Mouse (Mus musculus) stomach, embryonic 14.5 days (tissue): ENCODE measurements around the gene Nfkbiz. TPM values are rescaled to one million over a fixed set of nuclear protein-coding genes. Genes with fewer than 3 reads are reported as not detected.
A peak's percentile ranks its signal among the peaks of the same experiment; 100 is the strongest.

Experiments used
- ATAC-seq: fragments of 200-750 bp; cut with Nextera tagmentation; 2 replicates; pipeline ENCODE4 v1.8.0; 2017; ENCODE audit warnings: low read depth, moderate TSS enrichment; ENCODE audit not compliant: insufficient number of reproducible peaks, insufficient read depth, low FRiP score
- H3K27ac ChIP-seq: fragments of 300-500 bp; sonication (generic); 2 replicates; pipeline ENCODE4 v1.5.1; 2014; ENCODE audit warnings: mild to moderate bottlenecking, low read length, moderate library complexity, mixed read lengths
- H3K27me3 ChIP-seq: fragments of 300-500 bp; sonication (generic); 2 replicates; pipeline ENCODE4 v1.6.1; 2014; ENCODE audit warnings: low read length, control low read depth, mixed read lengths; ENCODE audit not compliant: control insufficient read depth, insufficient read depth
- H3K36me3 ChIP-seq: fragments of 300-500 bp; sonication (generic); 2 replicates; pipeline ENCODE4 v1.6.1; 2014; ENCODE audit warnings: mild to moderate bottlenecking, control low read depth, low read length, moderate library complexity, mixed read lengths; ENCODE audit not compliant: control insufficient read depth, insufficient read depth
- H3K4me1 ChIP-seq: fragments of 300-500 bp; sonication (generic); 2 replicates; pipeline ENCODE4 v1.6.1; 2014; ENCODE audit warnings: low read length, control low read depth, mixed read lengths; ENCODE audit not compliant: control insufficient read depth, insufficient read depth
- H3K4me2 ChIP-seq: fragments of 300-500 bp; sonication (generic); replicated peaks from 2 replicates; pipeline ENCODE4 v1.6.1; 2014; ENCODE audit warnings: low read depth, low read length, control low read depth
- H3K4me3 ChIP-seq: fragments of 300-500 bp; sonication (generic); 2 replicates; pipeline ENCODE4 v1.5.1; 2014; ENCODE audit warnings: low read depth, low read length, control low read depth
- H3K9ac ChIP-seq: fragments of 300-500 bp; sonication (generic); replicated peaks from 2 replicates; pipeline ENCODE4 v1.6.1; 2014; ENCODE audit warnings: low read depth, mild to moderate bottlenecking, control low read depth, low read length, moderate library complexity, mixed read lengths
- H3K9me3 ChIP-seq: fragments of 300-500 bp; sonication (generic); 2 replicates; pipeline ENCODE4 v1.6.1; 2016; ENCODE audit warnings: low read depth, low read length, control low read depth; ENCODE audit not compliant: control insufficient read depth
- WGBS: fragments of 180-500 bp; shearing (Covaris S2); extraction: QIAGEN DNeasy Blood & Tissue Kit; methylation state at CpG from one replicate; pipeline ENCODE4 v1.1.7; 2014; 5-methylcytosine and 5-hydroxymethylcytosine counted together
- polyA plus RNA-seq: library from polyadenylated mRNA; unstranded; fragments of >200 nt; fragmentation: Nextera tagmentation; extraction: Ambion mirVana; gene quantifications from 2 replicates; pipeline ENCODE4 v1.2.1, GENCODE M21; 2014

The Nfkbiz gene
- polyA plus RNA-seq, 1 experiment from 2014 or later, result 6.4 TPM

GRCm38 (mm10) chr16:55822741-55823397 lies 15.8 kb downstream of the Nfkbiz start:
- ATAC-seq, result no peak
- H3K9me3 ChIP-seq, result no peaks in the 10 kb centered on the region
- no peak overlapping the region for H3K9ac ChIP-seq
- H3K4me1 ChIP-seq, result peaks cover 7% of the 10 kb centered on the region; the same call in 1 of the 2 replicates
- 23% methylated on average over 18 of the region's 18 CpGs for WGBS
- H3K27me3 ChIP-seq, result no peaks in the 10 kb centered on the region
- peak overlapping the region; percentile 50 for H3K4me2 ChIP-seq
- peak overlapping the region; percentile 57 for H3K4me3 ChIP-seq
- peak overlapping the region; percentile 77; the same call in 1 of the 2 replicates for H3K27ac ChIP-seq
- peaks cover 5% of the 10 kb centered on the region; the same call in 1 of the 2 replicates for H3K36me3 ChIP-seq

GRCm38 (mm10) chr16:55821997-55822740 lies 16.5 kb downstream of the Nfkbiz start:
- H3K9ac ChIP-seq, result peak overlapping the region; percentile 34
- H3K4me2 ChIP-seq, result peak overlapping the region; percentile 50
- peak overlapping the region; percentile 77 for H3K27ac ChIP-seq
- peak; percentile 95 for ATAC-seq
- H3K4me3 ChIP-seq, result peak overlapping the region; percentile 57
- no peaks in the 10 kb centered on the region for H3K27me3 ChIP-seq
- H3K4me1 ChIP-seq, result peaks cover 7% of the 10 kb centered on the region; the same call in 1 of the 2 replicates
- H3K36me3 ChIP-seq, result peaks cover 11% of the 10 kb centered on the region; the same call in 1 of the 2 replicates
- no peaks in the 10 kb centered on the region for H3K9me3 ChIP-seq
- under 1% methylated on average over 67 of the region's 67 CpGs for WGBS

GRCm38 (mm10) chr16:55821571-55821981 lies 17.1 kb downstream of the Nfkbiz start:
- H3K4me1 ChIP-seq, result peaks cover 7% of the 10 kb centered on the region; the same call in 1 of the 2 replicates
- no peaks in the 10 kb centered on the region for H3K27me3 ChIP-seq
- H3K9me3 ChIP-seq, result no peaks in the 10 kb centered on the region
- H3K4me2 ChIP-seq, result peak overlapping the region; percentile 50
- peak overlapping the region; percentile 52; the same call in 1 of the 2 replicates for H3K27ac ChIP-seq
- WGBS, result under 1% methylated on average over 33 of the region's 40 CpGs
- H3K9ac ChIP-seq, result peak overlapping the region; percentile 34
- peak; percentile 34 for ATAC-seq
- peaks cover 13% of the 10 kb centered on the region; the same call in 1 of the 2 replicates for H3K36me3 ChIP-seq
- H3K4me3 ChIP-seq, result peak overlapping the region; percentile 57

- Histone ChIP-seq H3K4me3 (peak overlapping the region; percentile 57), H3K9me3 (no peaks in the 10 kb centered on the region), H3K4me1 (peaks cover 7% of the 10 kb centered on the region; the same call in 1 of the 2 replicates), H3K36me3 (peaks cover 18% of the 10 kb centered on the region), H3K9ac (peak overlapping the region; percentile 34), H3K27ac (peak overlapping the region; percentile 60; the same call in 1 of the 2 replicates), H3K4me2 (peak overlapping the region; percentile 50), H3K27me3 (no peaks in the 10 kb centered on the region)
- ATAC-seq, result no peak
- WGBS, result 11% methylated on average over 20 of the region's 20 CpGs
Measured at GRCm38 (mm10) chr16:55820916-55821570, 17.7 kb downstream of the Nfkbiz start.

GRCm38 (mm10) chr16:55820161-55820915 lies 18.4 kb downstream of the Nfkbiz start:
- Histone ChIP-seq H3K4me1 (peaks cover 7% of the 10 kb centered on the region; the same call in 1 of the 2 replicates), H3K9me3 (no peaks in the 10 kb centered on the region), H3K9ac (peak overlapping the region; percentile 34), H3K27ac (peak overlapping the region; percentile 60; the same call in 1 of the 2 replicates), H3K27me3 (no peaks in the 10 kb centered on the region), H3K36me3 (peaks cover 25% of the 10 kb centered on the region), H3K4me3 (peak overlapping the region; percentile 57), H3K4me2 (peak overlapping the region; percentile 50)
- WGBS, result 41% methylated on average over 13 of the region's 13 CpGs
- ATAC-seq, result no peak

- Histone ChIP-seq H3K4me1 (peaks cover 7% of the 10 kb centered on the region; the same call in 1 of the 2 replicates), H3K36me3 (peaks cover 33% of the 10 kb centered on the region), H3K9me3 (no peaks in the 10 kb centered on the region), H3K27me3 (no peaks in the 10 kb centered on the region), H3K9ac (peak overlapping the region; percentile 34; the same call in 1 of the 2 replicates), H3K27ac (peak overlapping the region; percentile 36; the same call in 1 of the 2 replicates), H3K4me3 (peak overlapping the region; percentile 57), H3K4me2 (peak overlapping the region; percentile 50)
- no peak for ATAC-seq
- WGBS, result 40% methylated on average over 15 of the region's 15 CpGs
Measured at GRCm38 (mm10) chr16:55819186-55819861, 19.4 kb downstream of the Nfkbiz start.

GRCm38 (mm10) chr16:55817717-55818515 lies 20.8 kb downstream of the Nfkbiz start:
- Histone ChIP-seq H3K4me1 (peaks cover 4% of the 10 kb centered on the region; the same call in 1 of the 2 replicates), H3K4me2 (no peak overlapping the region), H3K27me3 (no peaks in the 10 kb centered on the region), H3K4me3 (no peak overlapping the region), H3K9ac (no peak overlapping the region), H3K9me3 (no peaks in the 10 kb centered on the region), H3K27ac (no peak overlapping the region), H3K36me3 (peaks cover 46% of the 10 kb centered on the region)
- no peak for ATAC-seq
- 94% methylated on average over 28 of the region's 28 CpGs for WGBS
